Mouse (Mus musculus): ENCODE measurements at regions not wholly inside any gene's neighbourhood (a gene's known extent, or its start where the extent isn't known, plus 50 kb on each side); places are given as distances from the start of the nearest gene placed in this dataset. TPM values are rescaled to one million over a fixed set of nuclear protein-coding genes. Genes with fewer than 3 reads are reported as not detected.
A peak's percentile ranks its signal among the peaks of the same experiment; 100 is the strongest.

GRCm38 (mm10) chr1:168497801-168498200 is 65.7 kb upstream of the Pbx1 start:
- Histone ChIP-seq H3K4me3 (ENCODE audit: low read depth, low read length) (no peak overlapping the region), H3K4me2 (no peak overlapping the region), H3K9ac (no peak overlapping the region), H3K27ac (ENCODE audit: low read depth) (no peak overlapping the region), H3K36me3 (ENCODE audit: insufficient read depth) (no peaks in the 10 kb centered on the region), H3K4me1 (ENCODE audit: insufficient read depth) (no peaks in the 10 kb centered on the region), H3K9me3 (ENCODE audit: low read depth, low read length) (no peaks in the 10 kb centered on the region), H3K27me3 (ENCODE audit: insufficient read depth, low read length) (no peaks in the 10 kb centered on the region)
- WGBS: 56% methylated on average over 4 of the region's 4 CpGs
- ATAC-seq (ENCODE audit: insufficient read depth): no peak
- DNase-seq: peak; percentile 2
- no peak for TF ChIP-seq CTCF (IDR thresholded peaks at IDR 0.05; ENCODE audit: low read depth)

- DNase-seq (no peak), ATAC-seq (ENCODE audit: insufficient read depth) (no peak)
- no peak overlapping the region for H3K4me3 ChIP-seq (ENCODE audit: low read depth, low read length)
- TF ChIP-seq CTCF (IDR thresholded peaks at IDR 0.05; ENCODE audit: low read depth): no peak
- no peak overlapping the region for H3K4me2 ChIP-seq
- no peaks in the 10 kb centered on the region for H3K4me1 ChIP-seq (ENCODE audit: insufficient read depth)
- H3K36me3 ChIP-seq (ENCODE audit: insufficient read depth): no peaks in the 10 kb centered on the region
- H3K27me3 ChIP-seq (ENCODE audit: insufficient read depth, low read length): no peaks in the 10 kb centered on the region
- H3K9ac ChIP-seq: no peak overlapping the region
- H3K9me3 ChIP-seq (ENCODE audit: low read depth, low read length): no peaks in the 10 kb centered on the region
- 61% methylated on average over 13 of the region's 13 CpGs for WGBS
- H3K27ac ChIP-seq (ENCODE audit: low read depth): no peak overlapping the region
Observed at GRCm38 (mm10) chr1:168495687-168496527, 63.8 kb upstream of the Pbx1 start.

GRCm38 (mm10) chr1:168487492-168487891 is 55.4 kb upstream of the Pbx1 start:
- no peaks in the 10 kb centered on the region for H3K9me3 ChIP-seq (ENCODE audit: low read depth, low read length)
- no peaks in the 10 kb centered on the region for H3K36me3 ChIP-seq (ENCODE audit: insufficient read depth)
- DNase-seq: no peak
- H3K27me3 ChIP-seq (ENCODE audit: insufficient read depth, low read length): no peaks in the 10 kb centered on the region
- no peak for ATAC-seq (ENCODE audit: insufficient read depth)
- WGBS: 83% methylated on average over 7 of the region's 7 CpGs
- TF ChIP-seq CTCF (IDR thresholded peaks at IDR 0.05; ENCODE audit: low read depth): no peak
- H3K9ac ChIP-seq: no peak overlapping the region
- no peak overlapping the region for H3K4me3 ChIP-seq (ENCODE audit: low read depth, low read length)
- no peak overlapping the region for H3K27ac ChIP-seq (ENCODE audit: low read depth)
- H3K4me2 ChIP-seq: no peak overlapping the region
- no peaks in the 10 kb centered on the region for H3K4me1 ChIP-seq (ENCODE audit: insufficient read depth)

- no peak for DNase-seq
- no peaks in the 10 kb centered on the region for H3K36me3 ChIP-seq (ENCODE audit: insufficient read depth)
- no peak overlapping the region for H3K4me3 ChIP-seq (ENCODE audit: low read depth, low read length)
- no peaks in the 10 kb centered on the region for H3K9me3 ChIP-seq (ENCODE audit: low read depth, low read length)
- no peaks in the 10 kb centered on the region for H3K4me1 ChIP-seq (ENCODE audit: insufficient read depth)
- TF ChIP-seq CTCF (IDR thresholded peaks at IDR 0.05; ENCODE audit: low read depth): no peak
- no peak overlapping the region for H3K9ac ChIP-seq
- ATAC-seq (ENCODE audit: insufficient read depth): no peak
- no peak overlapping the region for H3K27ac ChIP-seq (ENCODE audit: low read depth)
- H3K27me3 ChIP-seq (ENCODE audit: insufficient read depth, low read length): no peaks in the 10 kb centered on the region
- H3K4me2 ChIP-seq: no peak overlapping the region
- WGBS: 65% methylated on average over 13 of the region's 13 CpGs
Observed at GRCm38 (mm10) chr1:168483651-168484050, 51.6 kb upstream of the Pbx1 start.

Small RNA genes lying in the stretch of these regions (microRNA-seq; reads per million reads assigned to microRNA genes)
- gene Mir6348 (ENCODE audit: borderline number of aligned reads): not detected
- gene Mir6354 (ENCODE audit: borderline number of aligned reads): not detected

All from lung, embryonic 14.5 days (tissue).